Mouse (Mus musculus): Measurements from ENCODE around the gene Gm10837. TPM values are rescaled to one million over a fixed set of nuclear protein-coding genes. Genes with fewer than 3 reads are reported as not detected.

Gene Gm10837
- polyA plus RNA-seq, 1 experiment from 2014 or later, result 0.48 TPM

DNA sequence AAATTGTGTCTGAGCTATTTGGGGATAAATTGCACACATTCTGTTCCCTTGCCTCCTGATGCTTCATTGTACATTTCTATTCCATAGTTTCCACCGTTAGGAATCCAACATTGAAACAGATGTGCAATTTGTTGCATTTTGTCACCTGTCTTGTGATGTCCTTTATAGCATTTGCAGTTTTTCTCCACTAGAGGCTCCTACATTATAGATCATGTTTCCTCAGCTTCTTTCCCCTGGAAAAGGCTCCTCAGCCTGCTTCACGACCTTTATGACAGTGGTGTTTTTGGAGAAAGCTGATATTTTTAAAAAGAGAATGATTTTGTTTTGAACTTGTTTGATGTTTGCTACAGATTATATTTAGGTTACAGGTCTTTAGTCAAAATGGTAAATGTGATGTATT is 18.7 kb downstream of the Gm10837 start:
- H3K9ac ChIP-seq (ENCODE audit: low read length), result no peak overlapping the region
- H3K4me2 ChIP-seq (ENCODE audit: low read depth, low read length, severe bottlenecking), result no peak overlapping the region
- H3K27me3 ChIP-seq (ENCODE audit: control insufficient read depth, insufficient read depth, low read length), result no peaks in the 10 kb centered on the region
- H3K9me3 ChIP-seq (ENCODE audit: control insufficient read depth, low read length), result no peaks in the 10 kb centered on the region
- WGBS, result 34% methylated on average over 2 of the region's 2 CpGs
- H3K36me3 ChIP-seq (ENCODE audit: control insufficient read depth, insufficient read depth, low read length), result no peaks in the 10 kb centered on the region
- no peak overlapping the region for H3K27ac ChIP-seq (ENCODE audit: low read depth, low read length)
- H3K4me3 ChIP-seq (ENCODE audit: low read depth, low read length), result no peak overlapping the region
- H3K4me1 ChIP-seq (replicated peaks; ENCODE audit: control insufficient read depth, insufficient read depth, low read length), result no peaks in the 10 kb centered on the region
- no peak for ATAC-seq (replicated peaks; ENCODE audit: low FRiP score)
- DNase-seq (ENCODE audit: low spot score), result no peak

DNA sequence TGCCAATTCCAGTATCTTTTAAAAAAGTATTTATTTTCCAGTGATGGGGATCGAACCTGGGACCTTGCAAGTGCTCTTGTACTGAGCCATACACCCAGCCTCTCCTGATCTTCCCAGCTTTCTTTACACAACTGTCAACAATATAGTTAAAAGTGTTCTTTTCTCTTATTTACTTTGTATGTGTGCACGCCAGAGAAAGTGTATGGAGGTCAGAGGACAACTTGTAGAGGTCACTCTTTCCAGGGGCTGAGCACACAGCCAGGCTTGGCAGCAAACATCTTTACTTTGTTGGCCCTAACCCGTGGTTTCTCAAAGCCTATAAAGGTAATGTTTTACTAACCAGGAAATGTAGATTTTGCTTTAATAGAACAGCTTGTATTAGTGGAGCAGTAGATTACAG is 21.1 kb downstream of the Gm10837 start:
- 75% methylated on average over 3 of the region's 3 CpGs for WGBS
- Histone ChIP-seq H3K9me3 (ENCODE audit: control insufficient read depth, low read length) (no peaks in the 10 kb centered on the region), H3K4me3 (ENCODE audit: low read depth, low read length) (no peak overlapping the region), H3K36me3 (ENCODE audit: control insufficient read depth, insufficient read depth, low read length) (no peaks in the 10 kb centered on the region), H3K4me2 (ENCODE audit: low read depth, low read length, severe bottlenecking) (no peak overlapping the region), H3K9ac (ENCODE audit: low read length) (no peak overlapping the region), H3K4me1 (replicated peaks; ENCODE audit: control insufficient read depth, insufficient read depth, low read length) (no peaks in the 10 kb centered on the region), H3K27ac (ENCODE audit: low read depth, low read length) (no peak overlapping the region), H3K27me3 (ENCODE audit: control insufficient read depth, insufficient read depth, low read length) (no peaks in the 10 kb centered on the region)
- ATAC-seq (replicated peaks; ENCODE audit: low FRiP score) (no peak), DNase-seq (ENCODE audit: low spot score) (no peak)

DNA sequence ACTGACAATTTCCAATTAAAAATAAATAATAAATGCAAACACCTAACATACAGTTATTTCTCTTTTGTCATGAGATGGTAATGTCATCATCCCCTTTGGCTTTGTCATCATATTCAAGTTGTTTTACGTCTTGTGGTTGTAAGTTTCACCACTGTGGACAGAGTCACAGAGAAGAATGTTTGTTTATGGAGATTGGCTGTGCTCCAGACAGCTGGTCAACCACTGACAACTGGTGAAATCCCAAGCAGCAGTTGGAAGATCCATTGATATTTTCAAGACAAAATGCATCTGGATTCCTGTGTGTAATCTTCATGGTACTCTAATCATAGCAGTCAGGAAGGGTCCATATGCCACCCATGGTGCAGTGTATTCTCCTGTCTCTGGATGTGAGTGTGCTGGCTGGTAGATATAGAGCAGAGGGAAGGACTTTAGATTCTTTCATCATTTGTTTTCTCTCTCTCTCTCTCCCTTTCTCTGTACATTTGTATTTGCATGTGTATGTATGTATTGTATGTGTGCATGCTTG is 23.2 kb downstream of the Gm10837 start:
- H3K27ac ChIP-seq (ENCODE audit: low read depth, low read length), result no peak overlapping the region
- no peaks in the 10 kb centered on the region for H3K9me3 ChIP-seq (ENCODE audit: control insufficient read depth, low read length)
- no peak overlapping the region for H3K4me2 ChIP-seq (ENCODE audit: low read depth, low read length, severe bottlenecking)
- DNase-seq (ENCODE audit: low spot score) (no peak), ATAC-seq (replicated peaks; ENCODE audit: low FRiP score) (no peak)
- H3K9ac ChIP-seq (ENCODE audit: low read length), result no peak overlapping the region
- H3K27me3 ChIP-seq (ENCODE audit: control insufficient read depth, insufficient read depth, low read length), result no peaks in the 10 kb centered on the region
- H3K4me3 ChIP-seq (ENCODE audit: low read depth, low read length), result no peak overlapping the region
- no peaks in the 10 kb centered on the region for H3K4me1 ChIP-seq (replicated peaks; ENCODE audit: control insufficient read depth, insufficient read depth, low read length)
- 70% methylated on average over 1 of the region's 1 CpGs for WGBS
- no peaks in the 10 kb centered on the region for H3K36me3 ChIP-seq (ENCODE audit: control insufficient read depth, insufficient read depth, low read length)

DNA sequence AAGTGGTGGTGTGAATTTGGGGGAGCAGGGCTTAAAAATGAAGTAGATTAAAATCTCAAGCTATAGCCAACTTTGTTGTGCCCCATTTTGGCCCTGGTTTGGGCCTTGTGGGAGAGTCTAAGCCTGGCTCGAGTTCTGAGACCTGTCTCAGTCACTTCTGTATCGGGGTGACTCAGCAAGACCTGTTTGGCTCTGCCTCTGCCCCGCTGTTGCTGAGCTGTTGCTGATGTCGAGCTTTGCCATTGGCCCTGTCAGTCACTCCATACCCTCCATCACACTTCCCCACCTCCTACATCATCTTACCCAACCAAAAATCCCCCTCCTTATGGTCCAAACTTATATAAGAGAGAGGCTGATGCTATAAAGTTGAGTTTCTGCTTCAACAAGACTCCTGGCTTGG is 38.1 kb downstream of the Gm10837 start:
- 89% methylated on average over 4 of the region's 4 CpGs for WGBS
- no peak for ATAC-seq (replicated peaks; ENCODE audit: low FRiP score)

DNA sequence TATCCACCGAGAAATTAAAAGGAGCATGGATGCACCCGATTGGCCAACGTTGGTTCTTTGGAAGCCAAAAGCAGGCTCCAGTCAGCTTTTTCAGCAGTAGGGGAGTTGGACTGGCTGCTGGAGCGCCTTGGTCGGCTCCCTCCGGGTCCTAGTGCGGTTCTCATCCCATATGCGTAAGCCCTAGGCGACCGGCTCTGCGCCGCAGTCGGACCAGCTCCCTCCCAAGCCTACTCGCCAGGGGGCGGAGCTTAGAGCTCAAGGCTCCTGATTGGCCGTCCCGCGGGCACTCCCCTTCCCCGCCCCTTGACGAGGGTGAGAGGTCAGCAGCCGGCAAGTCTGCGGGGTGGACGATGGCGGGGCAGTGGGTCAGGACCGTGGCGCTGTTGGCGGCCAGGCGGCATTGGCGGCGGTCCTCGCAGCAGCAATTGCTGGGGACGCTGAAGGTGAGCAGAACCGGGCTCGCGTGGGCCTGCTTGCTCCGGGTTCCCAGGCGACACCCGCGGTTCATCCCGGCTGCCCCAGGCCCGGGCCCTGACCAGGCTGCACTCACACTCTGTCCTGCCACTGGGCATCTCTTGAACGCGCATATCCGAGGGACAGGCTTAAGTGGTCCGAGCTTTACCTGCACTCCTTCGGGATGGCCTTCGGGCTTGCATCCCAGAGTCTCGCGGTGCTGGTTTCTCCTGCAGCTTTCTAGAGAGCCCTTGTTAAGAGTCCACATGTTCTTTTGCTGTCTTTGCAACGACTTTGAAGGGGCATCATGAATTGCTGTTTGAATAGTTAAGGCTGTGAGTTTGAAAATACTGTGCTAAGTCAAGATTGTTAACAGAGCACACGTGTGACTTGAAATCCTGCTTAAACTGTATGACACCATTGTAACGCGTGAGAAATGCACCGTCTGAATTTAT is 43.9 kb downstream of the Gm10837 start, which contains the start of gene Pcca:
Gene Pcca (plus strand): TSS at position 308 of the 908 bp plus-strand sequence.
- Histone ChIP-seq H3K4me2 (ENCODE audit: low read depth, low read length, severe bottlenecking) (peak within 1 kb of the TSS; percentile 59), H3K36me3 (ENCODE audit: control insufficient read depth, insufficient read depth, low read length) (no peaks in the 10 kb centered on the region), H3K4me1 (replicated peaks; ENCODE audit: control insufficient read depth, insufficient read depth, low read length) (peaks cover 4% of the 10 kb centered on the region; the same call in 1 of the 2 replicates), H3K4me3 (ENCODE audit: low read depth, low read length) (peak within 1 kb of the TSS; percentile 66), H3K27ac (ENCODE audit: low read depth, low read length) (0 out of 2 replicates have a peak within 1 kb of the TSS, but pooled peaks have one; percentile 15), H3K9me3 (ENCODE audit: control insufficient read depth, low read length) (no peaks in the 10 kb centered on the region), H3K27me3 (ENCODE audit: control insufficient read depth, insufficient read depth, low read length) (no peaks in the 10 kb centered on the region), H3K9ac (ENCODE audit: low read length) (peak within 1 kb of the TSS; percentile 64)
- 2% methylated on average over 54 of the region's 54 CpGs for WGBS
- DNase-seq (ENCODE audit: low spot score) (peak; percentile 98), ATAC-seq (replicated peaks; ENCODE audit: low FRiP score) (peak; percentile 100)

More for the DNA sequence above, 38.1 kb downstream of the Gm10837 start:
- DNase-seq (ENCODE audit: low spot score), result no peak
- Histone ChIP-seq H3K27ac (ENCODE audit: low read depth, low read length) (no peak overlapping the region), H3K9ac (ENCODE audit: low read length) (no peak overlapping the region), H3K36me3 (ENCODE audit: control insufficient read depth, insufficient read depth, low read length) (no peaks in the 10 kb centered on the region), H3K9me3 (ENCODE audit: control insufficient read depth, low read length) (no peaks in the 10 kb centered on the region), H3K4me2 (ENCODE audit: low read depth, low read length, severe bottlenecking) (no peak overlapping the region), H3K4me3 (ENCODE audit: low read depth, low read length) (no peak overlapping the region), H3K4me1 (replicated peaks; ENCODE audit: control insufficient read depth, insufficient read depth, low read length) (no peaks in the 10 kb centered on the region), H3K27me3 (ENCODE audit: control insufficient read depth, insufficient read depth, low read length) (no peaks in the 10 kb centered on the region)

DNA sequence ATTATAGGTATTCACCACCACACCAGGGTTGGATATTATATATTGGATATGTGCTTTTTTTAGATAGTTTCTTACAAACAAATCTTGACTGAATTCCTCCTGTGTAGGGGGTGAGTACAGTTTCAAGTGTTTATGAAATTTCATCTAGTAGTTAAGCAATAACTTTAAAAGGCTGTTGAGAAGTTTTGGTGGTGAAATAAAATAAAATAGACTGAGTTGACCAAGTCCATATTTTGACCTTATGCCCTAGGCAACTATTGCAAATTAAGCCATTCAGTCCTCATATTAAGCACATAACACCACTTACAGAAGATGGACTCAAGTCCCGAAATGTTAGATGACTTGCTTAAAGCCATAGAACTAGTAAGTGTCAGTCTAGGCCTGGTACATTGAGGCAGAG is 45.6 kb downstream of the Gm10837 start:
- ATAC-seq (replicated peaks; ENCODE audit: low FRiP score), result no peak
- no peak overlapping the region for H3K4me2 ChIP-seq (ENCODE audit: low read depth, low read length, severe bottlenecking)

More for the DNA sequence above, 45.6 kb downstream of the Gm10837 start:
- Histone ChIP-seq H3K36me3 (ENCODE audit: control insufficient read depth, insufficient read depth, low read length) (no peaks in the 10 kb centered on the region), H3K9me3 (ENCODE audit: control insufficient read depth, low read length) (no peaks in the 10 kb centered on the region), H3K4me3 (ENCODE audit: low read depth, low read length) (no peak overlapping the region), H3K4me1 (replicated peaks; ENCODE audit: control insufficient read depth, insufficient read depth, low read length) (peaks cover 4% of the 10 kb centered on the region; the same call in 1 of the 2 replicates), H3K9ac (ENCODE audit: low read length) (no peak overlapping the region), H3K27me3 (ENCODE audit: control insufficient read depth, insufficient read depth, low read length) (no peaks in the 10 kb centered on the region), H3K27ac (ENCODE audit: low read depth, low read length) (no peak overlapping the region)
- no peak for DNase-seq (ENCODE audit: low spot score)
- WGBS, result 90% methylated on average over 1 of the region's 1 CpGs

Other genes starting within 250 kb of the Gm10837 start
- 1.7 and 2.4 TPM in 2 replicates for gene Gm5089, start 39.5 kb upstream of the Gm10837 start, polyA plus RNA-seq (2014; fragmentation: Nextera tagmentation; extraction: Ambion mirVana)
- 28.6 and 30.0 TPM in 2 replicates for gene Zic5, start 24.9 kb upstream of the Gm10837 start, polyA plus RNA-seq (2014; fragmentation: Nextera tagmentation; extraction: Ambion mirVana)
- 10.3 and 11.4 TPM in 2 replicates for gene Zic2, start 15.2 kb upstream of the Gm10837 start, polyA plus RNA-seq (2014; fragmentation: Nextera tagmentation; extraction: Ambion mirVana)
- gene Pcca, start 43.7 kb downstream of the Gm10837 start, polyA plus RNA-seq (2014; fragmentation: Nextera tagmentation; extraction: Ambion mirVana), result 34.9 and 39.6 TPM in 2 replicates

Measured in forebrain, embryonic 11.5 days (tissue).